Mouse (Mus musculus) liver, postnatal 0 days (tissue): Measurements from ENCODE around the gene Exoc3l4. TPM values are rescaled to one million over a fixed set of nuclear protein-coding genes. Genes with fewer than 3 reads are reported as not detected.

Source experiments
- ATAC-seq: fragments of 200-750 bp; cut with Nextera tagmentation; 2 replicates; pipeline ENCODE4 v1.8.0; 2017; ENCODE audit warnings: mild to moderate bottlenecking, moderate library complexity
- DNase-seq: peaks from one replicate; pipeline ENCODE4 v3.0.0-alpha.2; 2016
- H3K27ac ChIP-seq: fragments of 300-500 bp; sonication (generic); 2 replicates; pipeline ENCODE4 v1.5.1; 2014; ENCODE audit warnings: antibody characterized with exemption, moderate library complexity, mild to moderate bottlenecking, low read depth
- H3K27me3 ChIP-seq: fragments of 300-500 bp; sonication (generic); 2 replicates; pipeline ENCODE4 v1.6.1; 2014; ENCODE audit warnings: low read length, control low read depth, mixed read lengths; ENCODE audit not compliant: insufficient read depth
- H3K36me3 ChIP-seq: fragments of 300-500 bp; sonication (generic); replicated peaks from 2 replicates; pipeline ENCODE4 v1.6.1; 2014; ENCODE audit warnings: mild to moderate bottlenecking, control low read depth, low read length, moderate library complexity, mixed read lengths; ENCODE audit not compliant: insufficient read depth
- H3K4me1 ChIP-seq: fragments of 300-500 bp; sonication (generic); 2 replicates; pipeline ENCODE4 v1.6.1; 2014; ENCODE audit warnings: antibody characterized with exemption, mild to moderate bottlenecking, control low read depth; ENCODE audit not compliant: insufficient read depth
- H3K4me2 ChIP-seq: fragments of 300-500 bp; sonication (generic); 2 replicates; pipeline ENCODE4 v1.6.1; 2014; ENCODE audit warnings: low read depth, mild to moderate bottlenecking, low read length, moderate library complexity, mixed read lengths
- H3K4me3 ChIP-seq: fragments of 300-500 bp; sonication (generic); 2 replicates; pipeline ENCODE4 v1.5.1; 2014; ENCODE audit warnings: low read depth, low read length
- H3K9ac ChIP-seq: fragments of 300-500 bp; sonication (generic); replicated peaks from 2 replicates; pipeline ENCODE4 v1.6.1; 2014; ENCODE audit warnings: mild to moderate bottlenecking, moderate library complexity
- H3K9me3 ChIP-seq: fragments of 300-500 bp; sonication (generic); 2 replicates; pipeline ENCODE4 v1.6.1; 2016; ENCODE audit warnings: mild to moderate bottlenecking, control low read depth, low read length, mixed read lengths
- CTCF ChIP-seq: sonication (generic); IDR thresholded peaks from 2 replicates; pipeline ENCODE4 v1.5.1; 2016; ENCODE audit warnings: antibody characterized with exemption, low read depth
- EP300 ChIP-seq: IDR thresholded peaks from 2 replicates; pipeline ENCODE4 v1.6.1; 2016; ENCODE audit warnings: antibody characterized with exemption, low read depth, mild to moderate bottlenecking
- WGBS: fragments of 180-500 bp; shearing (Covaris S2); extraction: QIAGEN DNeasy Blood & Tissue Kit; methylation state at CpG from one replicate; pipeline ENCODE4 v1.1.7; 2014; ENCODE audit not compliant: insufficient replicate concordance; 5-methylcytosine and 5-hydroxymethylcytosine counted together
- polyA plus RNA-seq: library from polyadenylated mRNA; unstranded; fragments of >200 nt; fragmentation: Nextera tagmentation; extraction: Ambion mirVana; gene quantifications from 2 replicates; pipeline ENCODE4 v1.2.1, GENCODE M21; 2015

Exoc3l4 gene
- polyA plus RNA-seq, 1 experiment from 2014 or later, result 13.7 TPM

- Histone ChIP-seq H3K27me3 (no peaks in the 10 kb centered on the region), H3K4me2 (no peak overlapping the region), H3K9me3 (no peaks in the 10 kb centered on the region), H3K36me3 (peaks cover 73% of the 10 kb centered on the region), H3K9ac (no peak overlapping the region; the same call in 1 of the 2 replicates), H3K27ac (no peak overlapping the region), H3K4me3 (0 out of 2 replicates have a peak overlapping the region, but pooled peaks have one; percentile 81), H3K4me1 (peaks cover 48% of the 10 kb centered on the region)
- DNase-seq, result no peak
- no peak for ATAC-seq
- 79% methylated on average over 5 of the region's 5 CpGs for WGBS
- no peak for TF ChIP-seq EP300
- TF ChIP-seq CTCF, result no peak
Observed at GRCm38 (mm10) chr12:111446745-111447144, 29.9 kb downstream of the Exoc3l4 start.

DNA sequence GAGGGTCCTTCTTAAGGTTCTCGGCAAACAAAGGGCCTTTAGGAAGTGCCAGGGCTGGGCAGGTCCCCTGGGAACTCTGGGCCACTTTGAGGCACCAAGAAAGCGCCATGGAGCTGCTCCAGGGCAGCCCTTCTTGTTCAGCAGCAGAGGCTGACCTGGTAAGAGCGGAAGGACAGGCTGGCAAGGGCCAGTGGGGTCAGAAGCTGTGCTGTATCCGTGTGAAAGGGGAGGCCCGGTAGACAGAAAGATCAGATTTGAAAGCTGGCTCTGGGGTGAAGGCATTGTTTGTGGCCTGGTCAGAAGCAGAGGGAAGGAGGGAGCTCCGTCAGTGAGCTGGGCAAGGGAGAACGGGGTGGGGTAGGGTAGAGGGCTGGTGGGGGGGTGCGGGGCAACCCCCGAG, 30.5 kb downstream of the Exoc3l4 start:
- ATAC-seq, result no peak
- H3K4me3 ChIP-seq, result no peak overlapping the region
- TF ChIP-seq CTCF (no peak), EP300 (no peak)
- WGBS, result 71% methylated on average over 9 of the region's 9 CpGs
- H3K4me1 ChIP-seq, result peaks cover 41% of the 10 kb centered on the region
- no peak overlapping the region for H3K9ac ChIP-seq
- no peaks in the 10 kb centered on the region for H3K27me3 ChIP-seq
- no peaks in the 10 kb centered on the region for H3K9me3 ChIP-seq
- no peak overlapping the region for H3K4me2 ChIP-seq
- H3K27ac ChIP-seq, result no peak overlapping the region
- H3K36me3 ChIP-seq, result peaks cover 79% of the 10 kb centered on the region
- no peak for DNase-seq

- Histone ChIP-seq H3K4me1 (peaks cover 38% of the 10 kb centered on the region), H3K9me3 (no peaks in the 10 kb centered on the region), H3K4me3 (no peak overlapping the region), H3K9ac (no peak overlapping the region), H3K27ac (no peak overlapping the region), H3K4me2 (no peak overlapping the region), H3K36me3 (peaks cover 87% of the 10 kb centered on the region), H3K27me3 (no peaks in the 10 kb centered on the region)
- no peak for ATAC-seq
- TF ChIP-seq CTCF (no peak), EP300 (no peak)
- DNase-seq, result no peak
- WGBS, result 81% methylated on average over 22 of the region's 22 CpGs
Observed at GRCm38 (mm10) chr12:111447898-111448760, 31.3 kb downstream of the Exoc3l4 start.

- peaks cover 97% of the 10 kb centered on the region for H3K36me3 ChIP-seq
- TF ChIP-seq EP300 (no peak), CTCF (no peak)
- peaks cover 38% of the 10 kb centered on the region for H3K4me1 ChIP-seq
- no peak overlapping the region for H3K9ac ChIP-seq
- H3K9me3 ChIP-seq, result no peaks in the 10 kb centered on the region
- 54% methylated on average over 13 of the region's 14 CpGs for WGBS
- no peaks in the 10 kb centered on the region for H3K27me3 ChIP-seq
- peak; percentile 45 for DNase-seq
- no peak overlapping the region for H3K4me3 ChIP-seq
- H3K4me2 ChIP-seq, result no peak overlapping the region
- 0 out of 2 replicates have a peak, but pooled peaks have one; percentile 13 for ATAC-seq
- H3K27ac ChIP-seq, result no peak overlapping the region
Observed at GRCm38 (mm10) chr12:111448931-111449705, 32.3 kb downstream of the Exoc3l4 start.

- no peak for DNase-seq
- ATAC-seq, result 0 out of 2 replicates have a peak, but pooled peaks have one; percentile 6
- no peak for TF ChIP-seq CTCF
- TF ChIP-seq EP300, result no peak
- Histone ChIP-seq H3K4me3 (no peak overlapping the region), H3K27me3 (no peaks in the 10 kb centered on the region), H3K36me3 (peaks cover 92% of the 10 kb centered on the region), H3K9me3 (no peaks in the 10 kb centered on the region), H3K27ac (no peak overlapping the region), H3K4me1 (peaks cover 26% of the 10 kb centered on the region), H3K9ac (no peak overlapping the region), H3K4me2 (no peak overlapping the region)
- 82% methylated on average over 6 of the region's 6 CpGs for WGBS
Observed at GRCm38 (mm10) chr12:111450359-111450758, 33.5 kb downstream of the Exoc3l4 start.

GRCm38 (mm10) chr12:111451561-111451960, 34.7 kb downstream of the Exoc3l4 start:
- ATAC-seq (no peak), DNase-seq (peak; percentile 11)
- WGBS, result 83% methylated on average over 7 of the region's 7 CpGs
- TF ChIP-seq CTCF (no peak), EP300 (no peak)
- Histone ChIP-seq H3K36me3 (peaks cover 80% of the 10 kb centered on the region), H3K4me1 (peaks cover 14% of the 10 kb centered on the region), H3K27me3 (no peaks in the 10 kb centered on the region), H3K4me3 (no peak overlapping the region), H3K9ac (no peak overlapping the region), H3K27ac (no peak overlapping the region), H3K4me2 (no peak overlapping the region), H3K9me3 (no peaks in the 10 kb centered on the region)
